Mouse (Mus musculus) layer of hippocampus, adult 8-10 months (tissue): ENCODE results near the gene Lrrc4. TPM values are rescaled to one million over a fixed set of nuclear protein-coding genes. Genes with fewer than 3 reads are reported as not detected.

Experiments used
- DNase-seq, 2 experiments: peaks; one replicate each; pipeline ENCODE4 v3.0.0; 2022; ENCODE audit warnings: low spot score in 2 of 2
- total RNA-seq, 4 experiments: library from RNA; stranded (reverse); gene quantifications; 2 replicates each; pipeline ENCODE4 v1.2.4; 2022

Gene Lrrc4
- total RNA-seq, 4 experiments from 2014 or later, result 89.1 to 97.1 (median 91.5) TPM

DNA sequence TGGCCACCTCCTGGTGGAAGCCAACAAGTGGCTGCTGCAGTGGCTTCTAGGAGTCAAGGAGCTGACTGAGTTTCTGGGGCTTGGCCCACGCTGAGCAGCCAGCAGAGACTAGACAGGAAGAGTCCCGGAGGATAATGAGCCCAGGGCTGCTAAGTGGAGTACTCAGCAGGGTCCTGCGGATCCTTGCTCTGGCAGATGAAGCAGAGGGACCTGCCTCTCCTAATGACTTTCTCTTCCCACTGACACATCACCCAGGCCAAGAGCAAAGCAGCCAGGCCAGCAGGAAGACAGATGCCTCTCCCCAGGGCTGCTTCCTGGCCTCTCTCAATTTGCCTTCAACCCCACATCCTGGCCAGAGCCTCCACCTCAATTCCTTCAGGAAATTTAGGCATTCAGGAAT is 23.9 kb upstream of the Lrrc4 start:
- DNase-seq, result no peak

DNA sequence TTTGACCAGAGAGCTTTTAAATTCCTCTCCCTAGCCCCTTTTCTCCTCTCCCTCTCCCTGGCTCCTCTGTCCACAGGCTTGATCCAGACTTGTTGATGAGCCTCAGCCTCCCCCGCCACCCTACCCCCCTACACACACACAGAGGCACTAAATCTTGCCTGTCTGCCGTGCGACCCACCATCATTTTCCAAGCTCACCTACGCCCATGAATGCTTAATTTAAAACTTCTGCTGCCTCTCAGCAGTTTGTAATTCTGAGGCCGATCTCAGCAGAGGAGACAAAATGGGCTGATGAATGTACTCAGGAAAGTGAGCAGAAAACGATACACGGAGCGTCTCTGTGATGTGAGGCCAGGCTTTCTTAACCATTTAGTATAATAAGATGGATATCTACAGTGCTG is 23.1 kb upstream of the Lrrc4 start:
- no peak for DNase-seq

DNA sequence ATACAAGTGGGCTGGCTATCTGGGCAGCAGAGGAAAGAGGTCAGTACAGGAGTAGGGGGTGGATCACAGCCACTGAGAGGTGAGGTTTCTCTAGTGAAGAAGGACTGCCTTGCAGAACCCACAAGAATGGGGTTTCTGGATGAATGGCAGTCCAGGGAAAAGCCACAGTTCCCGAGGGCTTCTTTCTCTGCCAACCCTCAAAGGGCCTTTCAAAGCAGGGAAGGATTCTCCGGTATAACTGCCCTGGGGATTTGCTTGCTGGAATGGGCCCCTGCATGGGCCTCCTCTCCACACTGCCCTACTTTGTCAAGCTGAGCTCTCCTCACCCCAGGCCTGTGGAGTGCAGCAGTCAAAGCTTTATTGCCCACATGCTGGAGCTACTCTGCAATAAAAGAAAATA is 22.1 kb upstream of the Lrrc4 start:
- no peak for DNase-seq

DNA sequence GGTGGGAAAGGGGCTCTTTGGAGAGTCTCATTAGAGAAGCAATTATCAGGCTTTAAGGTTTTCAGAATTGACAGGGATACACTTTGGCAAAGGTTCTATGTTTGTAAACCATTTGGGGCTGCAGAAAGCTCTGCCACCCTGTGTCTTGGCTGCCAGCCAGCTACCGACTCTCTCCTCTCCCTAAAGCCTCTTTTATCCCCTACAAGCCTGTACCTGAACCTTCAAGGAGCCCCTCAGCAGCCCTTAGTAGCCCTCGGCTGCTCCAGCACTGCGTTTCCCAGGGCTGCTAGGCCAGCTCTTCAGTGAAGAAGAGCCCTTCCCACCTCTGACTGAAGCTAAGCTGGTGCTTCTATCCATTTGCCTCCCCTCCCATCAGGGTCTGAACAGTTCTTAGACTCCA is 21.6 kb upstream of the Lrrc4 start:
- no peak for DNase-seq

DNA sequence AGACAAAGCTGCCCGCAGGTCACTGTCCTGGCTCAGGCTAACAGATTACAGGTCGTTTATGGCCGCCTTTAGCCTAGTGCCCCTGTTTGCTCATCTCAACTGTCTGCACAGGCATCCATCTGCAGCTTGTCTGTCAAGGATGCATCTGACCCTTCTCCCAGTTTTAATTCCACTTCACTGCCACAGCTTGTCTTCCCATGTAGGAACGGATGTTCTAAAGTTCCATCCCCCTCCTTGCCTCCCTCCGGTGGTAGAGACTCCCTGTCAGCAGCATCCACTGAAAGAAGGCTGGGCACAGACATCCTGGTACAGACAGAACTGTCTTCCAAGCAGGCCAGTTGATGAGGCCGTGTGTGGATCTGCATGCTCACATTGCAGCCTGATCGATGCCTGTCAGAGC is 20.8 kb upstream of the Lrrc4 start:
- no peak for DNase-seq

DNA sequence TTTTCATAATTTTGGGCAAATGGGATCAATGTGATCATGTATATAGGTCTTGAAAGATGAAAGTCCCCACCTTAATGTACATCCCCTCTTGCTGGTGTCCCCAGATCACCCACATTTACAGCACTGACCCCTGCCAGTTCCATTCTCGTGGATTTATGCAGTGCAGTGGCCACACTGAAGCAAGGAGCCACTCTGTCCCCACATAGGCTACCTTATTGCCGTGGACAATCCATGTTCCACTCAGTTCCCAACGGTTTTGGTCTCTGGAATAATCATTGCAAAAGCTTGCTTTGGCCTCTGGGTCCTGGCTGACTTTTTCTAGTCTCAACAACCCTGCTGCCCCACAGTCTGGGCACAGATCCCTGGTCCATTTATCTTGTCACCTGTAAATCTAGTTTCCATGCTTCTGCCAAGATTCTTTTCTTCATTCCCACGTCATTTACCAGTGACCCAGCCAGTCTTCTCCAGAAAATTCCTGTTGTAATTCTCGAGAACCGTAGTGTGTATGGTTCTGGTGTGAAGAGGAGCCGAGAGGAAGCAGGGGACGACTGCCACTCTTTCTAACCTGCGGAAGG is 18.9 kb upstream of the Lrrc4 start:
- DNase-seq, result no peak

DNA sequence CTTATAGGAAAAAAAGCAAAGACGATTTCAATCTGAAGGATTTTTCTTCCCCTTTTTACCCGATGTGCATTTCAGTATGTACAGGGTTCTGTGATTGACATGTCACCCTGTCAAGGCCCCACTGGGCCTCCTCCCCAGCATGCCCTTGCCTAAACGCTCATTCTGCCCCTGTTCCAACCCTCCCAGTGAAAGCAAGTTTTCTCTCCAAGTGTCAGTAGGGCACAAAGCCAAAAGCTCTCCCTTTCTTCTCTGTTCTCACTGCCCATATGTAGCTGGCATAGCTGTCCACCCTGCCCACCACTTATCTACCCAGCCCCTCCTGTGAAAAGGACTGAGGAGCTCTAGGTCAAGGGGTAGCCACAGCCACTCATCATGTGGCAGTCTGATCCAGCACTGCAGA is 17.8 kb upstream of the Lrrc4 start:
- no peak for DNase-seq

DNA sequence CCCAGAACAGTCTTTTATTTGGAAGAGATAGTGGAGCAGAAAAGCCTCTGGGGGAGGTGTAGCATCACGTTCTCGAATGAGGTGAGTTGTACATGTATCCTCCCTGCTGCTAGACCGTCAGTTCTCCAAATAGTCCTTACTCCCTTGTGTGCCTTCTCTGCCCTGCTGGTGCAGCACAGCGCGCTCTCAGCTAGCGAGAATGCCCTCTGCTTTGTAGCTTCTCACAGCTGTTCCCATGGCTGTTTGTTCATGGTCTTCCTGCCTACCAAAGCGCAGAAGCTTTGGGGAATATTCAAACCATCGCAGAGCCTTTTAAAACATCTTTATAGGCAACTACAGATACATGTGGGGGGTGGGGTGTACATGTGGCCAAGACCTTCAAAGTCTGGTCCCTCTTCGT is 17.3 kb upstream of the Lrrc4 start:
- no peak for DNase-seq

DNA sequence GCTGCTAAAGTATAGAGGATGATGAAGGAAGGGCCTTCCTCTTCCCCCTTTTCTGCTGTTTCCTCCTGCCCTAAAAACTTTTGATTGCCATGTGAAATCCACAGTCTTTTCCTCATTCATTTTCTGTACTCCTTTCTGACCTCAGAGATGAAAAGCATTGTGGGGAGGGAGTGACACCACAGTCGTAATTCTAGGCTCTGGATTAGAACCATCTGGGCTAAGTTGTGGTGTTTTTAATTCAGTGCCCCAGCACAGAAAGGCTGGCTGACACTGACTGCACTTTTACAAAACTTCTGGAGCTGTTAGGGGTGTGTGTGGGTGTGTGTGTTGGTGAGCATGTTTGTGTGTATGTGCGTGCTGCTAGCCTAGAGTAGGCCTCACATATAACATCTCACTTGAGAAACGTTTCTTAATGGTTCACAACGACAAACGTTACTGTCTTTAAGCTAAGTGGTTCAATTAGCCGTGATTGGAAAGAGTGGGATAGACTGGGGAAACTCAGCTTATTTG is 16.8 kb upstream of the Lrrc4 start:
- DNase-seq, result no peak

DNA sequence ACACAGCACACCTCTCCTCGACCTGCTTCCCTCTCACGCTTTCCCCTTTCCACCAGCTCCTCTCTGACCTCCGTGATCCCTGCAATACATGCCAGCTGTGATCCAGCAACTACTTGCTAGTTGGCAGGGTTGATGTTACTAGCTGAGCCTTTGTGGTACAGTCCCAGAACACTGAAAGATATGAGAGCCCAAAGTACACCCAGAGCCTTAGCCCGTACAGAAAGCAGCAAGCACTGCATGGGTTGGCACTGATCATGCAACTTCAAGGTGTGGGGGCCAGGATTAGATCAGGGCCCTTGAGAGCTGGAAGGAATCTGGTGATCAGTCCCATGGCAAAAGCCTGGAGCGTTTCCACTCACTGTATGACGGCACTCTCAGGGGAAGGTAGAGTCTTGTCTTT is 16.1 kb upstream of the Lrrc4 start:
- no peak for DNase-seq

DNA sequence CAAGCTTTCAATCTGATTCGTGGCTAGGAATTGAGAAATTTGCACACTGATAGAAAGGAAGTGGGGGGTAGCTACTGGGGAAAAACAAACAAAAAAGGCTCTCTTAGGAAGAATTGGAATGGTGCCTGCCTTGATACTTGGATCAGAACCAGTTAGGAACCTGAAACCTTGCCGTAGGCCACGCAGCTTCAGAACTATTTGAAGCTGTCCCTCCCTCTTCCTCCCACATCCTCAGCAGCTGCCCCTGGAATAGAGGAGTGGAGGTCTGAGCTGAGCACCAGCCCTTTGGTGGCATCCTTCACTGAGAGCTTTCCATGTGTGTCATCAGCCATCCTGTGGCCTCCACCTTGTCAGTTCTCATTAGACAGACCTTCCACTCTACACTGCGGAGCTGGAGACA is 14.1 kb upstream of the Lrrc4 start:
- no peak for DNase-seq

DNA sequence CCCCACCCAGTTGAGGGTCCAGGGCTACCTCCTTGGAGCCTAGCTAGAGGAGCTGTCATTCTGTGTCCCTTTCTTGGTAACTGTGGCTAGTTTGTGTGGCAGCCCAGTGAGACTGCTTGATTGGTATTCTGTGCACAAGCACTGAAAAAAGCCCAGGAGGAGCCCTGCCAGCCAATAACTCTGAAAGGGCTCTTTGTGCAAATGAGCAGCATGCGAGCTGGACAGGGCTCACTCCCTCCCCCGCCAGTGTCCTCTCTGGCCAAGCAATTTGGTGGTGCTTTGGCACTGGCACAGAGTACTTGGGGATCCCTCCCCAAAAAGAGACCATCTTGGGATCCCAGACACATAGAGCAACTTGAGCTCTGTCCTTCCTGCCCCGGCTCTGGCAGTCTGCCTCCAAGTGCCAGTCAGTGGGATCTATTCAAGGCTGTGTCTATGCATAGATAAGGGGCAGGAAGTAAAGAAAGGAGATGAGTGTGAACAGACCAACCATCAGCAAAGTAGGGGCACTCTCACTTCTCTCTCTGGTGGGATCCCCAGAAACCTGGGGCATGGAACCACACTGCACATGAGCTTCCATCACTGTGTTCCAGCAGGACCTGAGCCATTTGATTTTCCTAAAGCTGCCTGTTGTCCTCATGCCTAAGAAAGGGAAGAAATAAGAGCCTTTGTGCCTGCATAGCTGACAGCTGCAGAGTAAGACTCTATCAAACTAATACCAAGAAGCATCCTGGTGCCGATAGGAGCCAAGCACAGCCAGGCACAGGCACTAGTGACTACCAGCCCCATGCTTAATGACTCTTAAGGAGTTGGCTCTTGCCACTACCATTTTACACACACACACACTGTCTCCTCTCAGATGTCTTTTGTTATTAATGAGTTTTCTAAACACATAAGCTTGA is 11.1 kb upstream of the Lrrc4 start:
- peak; percentile 83 to 84 for DNase-seq

DNA sequence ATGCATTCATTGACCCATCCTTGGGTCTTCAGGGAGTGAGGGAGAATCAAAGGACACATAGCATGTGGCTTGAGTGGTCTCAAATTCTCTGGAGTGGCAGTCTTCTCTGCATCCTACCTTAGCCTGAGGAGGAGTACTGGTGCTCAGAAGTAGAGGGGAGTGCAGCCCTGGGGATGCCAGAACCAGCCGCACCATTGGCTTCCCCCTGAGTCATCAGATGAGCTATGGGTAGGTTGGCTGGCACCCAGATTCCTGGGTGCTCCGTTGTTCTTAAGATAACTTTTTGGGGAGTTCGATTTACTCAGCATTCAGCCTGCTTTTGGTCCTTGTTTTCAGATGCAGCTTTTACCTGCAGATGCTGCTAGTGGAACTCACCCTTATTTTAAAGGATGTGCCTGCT is 10.0 kb upstream of the Lrrc4 start:
- no peak for DNase-seq

DNA sequence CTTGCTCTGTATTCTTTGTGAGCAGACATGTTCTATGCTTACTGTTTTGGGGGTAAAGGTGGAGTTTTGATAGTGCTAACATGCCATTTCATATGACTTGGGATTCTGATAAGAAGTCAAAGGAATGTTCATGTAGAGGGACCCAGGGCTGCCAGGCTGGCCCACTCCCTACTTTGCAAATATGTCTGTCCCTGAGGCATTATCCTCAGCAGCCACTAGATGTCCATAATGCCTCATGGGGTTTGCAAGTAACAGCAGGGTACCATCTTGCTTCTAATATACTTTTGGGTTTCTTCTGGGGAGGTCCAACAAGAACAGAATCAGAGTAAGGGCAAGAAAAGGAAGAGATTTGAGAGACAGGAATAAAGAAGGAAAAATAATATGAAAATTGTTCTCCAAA is 5.1 kb upstream of the Lrrc4 start:
- no peak for DNase-seq

DNA sequence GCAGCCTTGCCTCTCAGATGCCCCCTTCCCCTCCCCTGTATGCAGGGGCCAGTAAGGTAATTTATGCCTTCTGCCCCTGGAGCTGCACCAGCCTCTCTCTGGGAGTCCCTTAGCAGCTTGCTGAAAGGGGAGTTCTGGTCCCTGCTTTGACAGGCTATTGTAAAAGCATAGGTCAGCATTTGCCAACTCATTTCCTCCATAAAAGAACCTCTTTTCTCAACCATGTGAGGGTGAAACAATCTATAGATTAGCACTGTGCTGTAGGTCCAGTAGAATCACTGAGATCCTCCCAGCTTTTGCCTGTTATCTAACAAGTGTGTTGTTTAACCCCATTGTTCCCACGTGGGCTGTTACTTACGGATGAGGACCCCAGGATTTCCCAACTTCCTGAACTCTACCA is 2.5 kb upstream of the Lrrc4 start:
- DNase-seq, result no peak

DNA sequence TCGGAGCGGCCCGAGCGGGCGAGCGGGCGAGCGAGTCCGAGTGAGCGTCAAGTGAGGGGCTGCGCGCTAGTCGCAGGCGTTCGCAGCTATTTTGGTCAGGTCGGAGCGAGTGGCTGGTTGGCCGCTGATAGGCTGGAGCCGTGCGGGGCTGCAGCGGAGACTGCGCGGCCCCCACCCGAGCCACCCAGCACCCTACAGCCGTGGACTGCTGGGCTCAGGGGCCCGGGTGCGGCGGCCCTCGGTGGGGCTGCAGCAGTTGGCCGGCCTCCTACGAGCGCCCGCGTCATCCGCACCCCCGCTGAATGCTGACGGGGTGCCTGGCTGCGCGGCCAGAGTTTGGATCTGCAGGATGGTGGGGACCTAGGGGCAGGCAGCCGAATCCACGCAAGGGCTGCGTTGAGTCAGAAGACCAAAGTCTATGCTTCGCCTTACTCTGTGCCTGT is 1.9 kb upstream of the Lrrc4 start:
- DNase-seq, result peak in 1 of 2 experiments; percentile 69

DNA sequence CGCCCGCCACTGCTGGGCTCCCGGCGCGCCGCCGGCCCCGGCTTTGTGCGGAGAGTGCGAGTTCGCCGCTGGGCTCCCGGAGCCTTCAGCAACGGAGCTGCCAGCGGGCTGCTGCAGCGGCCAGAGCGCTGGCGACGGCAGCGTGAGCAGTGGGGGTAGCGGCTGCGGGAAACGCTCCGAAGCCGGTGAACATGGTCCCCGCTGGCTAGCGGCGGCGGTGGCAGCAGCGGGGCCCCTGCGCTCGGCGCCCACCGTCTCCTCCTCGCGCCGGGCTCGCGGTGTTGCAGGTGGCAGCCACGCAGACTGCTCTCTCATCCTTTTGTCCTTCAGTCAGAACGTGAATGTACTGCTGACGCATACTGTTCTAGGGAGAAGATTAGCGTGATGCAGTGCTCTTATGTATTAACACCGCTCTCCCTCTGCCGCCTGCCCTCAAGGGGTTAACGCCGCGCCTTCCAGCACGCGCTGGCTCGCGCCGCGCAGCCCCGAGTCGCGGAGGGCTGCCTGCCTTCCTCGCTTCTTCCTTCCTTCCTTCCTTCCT is 1.3 kb upstream of the Lrrc4 start:
- DNase-seq, result peak in 1 of 2 experiments; percentile 58

DNA sequence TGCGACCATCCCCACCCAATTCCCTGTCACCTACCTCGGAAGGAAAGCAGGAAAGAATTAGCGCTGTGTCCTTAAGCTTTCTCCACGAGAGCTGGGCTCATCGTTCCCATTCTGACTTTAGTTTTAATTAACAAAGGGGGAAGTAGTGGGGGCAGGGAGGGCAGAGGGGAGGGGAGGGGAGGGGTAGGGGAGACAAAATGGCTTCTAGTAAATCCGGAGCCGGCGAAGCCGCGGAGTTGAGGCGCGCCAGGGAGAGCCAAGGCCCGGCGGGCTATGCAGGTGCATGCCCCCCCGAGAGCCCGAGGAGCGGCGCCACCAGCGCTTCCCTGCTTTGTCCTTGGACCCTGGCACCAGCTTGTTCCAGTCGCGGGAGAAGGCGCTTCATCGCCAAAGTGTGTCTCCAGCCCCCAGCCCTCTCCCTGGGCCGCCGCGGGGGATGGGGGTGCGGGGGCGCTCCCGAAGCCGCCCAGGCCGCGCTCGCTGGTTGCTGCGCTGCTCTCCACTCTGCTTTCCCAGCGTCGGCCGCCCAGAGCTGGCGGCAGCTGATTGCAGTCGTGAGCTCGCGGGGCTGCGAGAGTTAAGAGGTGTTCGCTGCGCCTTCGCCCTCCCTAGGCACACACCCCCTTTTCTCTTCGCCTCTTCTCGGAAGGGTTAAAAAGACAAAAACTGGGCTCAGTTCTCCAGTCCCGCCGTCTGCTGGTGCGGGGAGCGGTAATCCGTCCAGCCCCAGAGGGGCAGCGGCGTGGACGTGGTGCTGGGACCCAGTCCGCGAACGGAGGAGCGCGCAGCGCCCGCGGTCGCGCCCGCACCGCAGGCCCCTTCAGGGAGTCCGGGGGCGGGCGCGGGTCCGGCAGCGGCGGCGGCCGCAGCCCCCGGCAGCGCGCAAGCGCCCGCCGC is 555 bp upstream of the Lrrc4 start:
- no peak for DNase-seq

DNA sequence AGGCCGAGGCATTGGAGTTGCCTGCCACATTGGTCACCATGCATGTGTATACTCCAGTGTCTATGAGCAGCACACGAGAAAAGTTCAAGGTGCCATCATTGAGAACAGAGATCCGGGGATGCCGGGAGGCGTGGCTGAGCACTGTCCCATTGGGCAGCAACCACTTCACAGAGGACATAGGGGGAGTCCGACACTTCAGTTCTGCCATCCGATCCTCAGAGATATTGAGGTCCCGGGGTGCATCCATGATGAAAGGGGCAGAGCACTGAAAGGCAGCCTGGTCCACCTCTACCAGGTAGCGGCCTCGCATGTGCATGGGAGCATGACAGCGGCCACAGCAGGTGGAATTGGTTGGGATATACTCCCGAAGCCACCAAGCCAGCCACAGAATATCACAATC is 1.2 kb downstream of the Lrrc4 start:
- no peak for DNase-seq

DNA sequence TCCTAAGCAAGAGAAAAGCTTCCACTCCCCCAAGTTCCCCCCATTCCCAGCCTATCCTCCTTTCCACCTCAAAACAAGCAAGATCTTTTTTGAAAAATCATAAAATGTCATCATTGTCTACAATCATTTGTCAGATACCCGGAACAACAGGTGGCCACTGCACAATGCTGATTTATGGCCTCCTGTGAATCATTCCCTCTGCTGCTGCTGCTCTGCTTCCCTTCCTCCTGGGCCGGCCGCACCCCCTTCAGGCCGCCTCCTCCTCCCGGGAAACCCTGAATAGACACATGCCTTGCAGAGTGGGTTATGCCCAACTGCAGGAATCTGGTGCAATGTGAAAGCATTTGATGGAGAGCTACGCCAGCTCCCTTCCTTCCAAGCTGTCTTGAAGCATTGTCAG is 3.0 kb downstream of the Lrrc4 start:
- DNase-seq, result peak; percentile 67 to 81

DNA sequence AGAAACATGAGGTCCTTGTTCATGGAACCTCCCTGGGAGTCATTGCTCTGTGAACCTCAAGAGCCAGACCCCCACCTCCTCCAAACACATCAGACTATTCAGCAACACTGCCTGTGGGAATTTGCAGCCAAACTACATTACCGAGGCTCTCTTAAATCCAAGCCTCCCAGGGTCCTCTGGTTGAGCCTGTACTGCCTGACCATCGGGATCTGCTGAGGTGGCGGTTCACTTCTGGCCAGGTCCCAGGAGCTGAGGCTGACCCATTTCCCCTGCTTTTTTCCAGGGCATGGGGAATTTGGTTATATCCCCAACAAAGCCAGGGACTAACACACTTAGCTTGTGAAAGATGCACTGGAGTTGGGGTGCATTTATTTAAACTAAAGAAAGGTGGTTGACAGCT is 4.0 kb downstream of the Lrrc4 start:
- no peak for DNase-seq
